Mouse (Mus musculus) layer of hippocampus, postnatal 14 days (tissue): ENCODE measurements around the gene Gm29106. TPM values are rescaled to one million over a fixed set of nuclear protein-coding genes. Genes with fewer than 3 reads are reported as not detected.
"Not testable (repeated sequence)": the region's sequence is repeated elsewhere in the genome, so short reads cannot be mapped to it uniquely, and the experiment has no call there.

Source experiments
- DNase-seq, 2 experiments: peaks; one replicate each; pipeline ENCODE4 v3.0.0; 2021 to 2022; ENCODE audit warnings: low spot score in 2 of 2, mixed read lengths in 1 of 2
- long read RNA-seq, 2 experiments: library from polyadenylated mRNA; stranded (forward); transcript quantifications; one replicate each; pipeline ENCODE4 v2.0.0; 2021
- total RNA-seq, 2 experiments: library from RNA; stranded (reverse); gene quantifications; 2 replicates each; pipeline ENCODE4 v1.2.3; 2021

The Gm29106 gene
- total RNA-seq = not detected
- long read RNA-seq, experiment 1 = 0 reads
- long read RNA-seq, experiment 2 = 0 reads

- not testable (repeated sequence) for DNase-seq
Observed at GRCm38 (mm10) chr1:118176242-118176641, at the start of gene Gm29106. Gene Gm29106, plus strand, starts transcription at chr1:118176542.

- no peak for DNase-seq
Observed at GRCm38 (mm10) chr1:118228540-118228939, 52.2 kb downstream of the Gm29106 start.

DNA sequence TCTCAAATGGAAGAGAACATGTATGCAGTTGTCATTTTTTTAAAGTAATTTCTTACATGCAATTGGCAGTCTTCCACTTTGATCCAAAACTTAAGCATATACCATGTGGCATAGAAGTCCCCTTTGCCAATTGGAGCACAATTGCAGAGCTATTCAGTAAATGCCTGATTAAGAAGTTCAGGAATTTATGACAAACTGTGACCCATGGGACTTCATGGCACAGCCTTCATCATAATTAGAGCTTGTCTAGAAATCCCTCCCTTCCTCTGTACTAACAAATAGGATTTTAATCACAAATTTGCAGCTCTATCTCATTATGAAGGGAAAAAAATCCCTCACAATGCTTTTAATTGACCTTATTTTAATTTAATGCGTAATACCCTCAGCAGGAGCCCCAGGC, 59.7 kb downstream of the Gm29106 start:
- DNase-seq = no peak

Other genes with a start within 250 kb of the Gm29106 start
- not detected for gene Gm28168, start 248.5 kb upstream of the Gm29106 start, total RNA-seq
- not detected for gene Gm7145, start 210.6 kb upstream of the Gm29106 start, total RNA-seq
- gene Tsn, start 135.2 kb downstream of the Gm29106 start, total RNA-seq = 100 to 1,000 TPM; 108 to 113 TPM
- 10 to 100 TPM; 27.1 to 28.5 TPM for gene Nifk, start 145.3 kb downstream of the Gm29106 start, total RNA-seq
- 100 to 1,000 TPM; 129 to 133 TPM for gene Clasp1, start 212.5 kb downstream of the Gm29106 start, total RNA-seq